Comparison of ENCODE assay signal across 24 mouse cellular contexts in genomic region chr19:57472169-57472568, GRCm38 (mm10). TPM values are rescaled to one million over a fixed set of nuclear protein-coding genes. Genes with fewer than 3 reads are reported as not detected.
DNase-seq lines count a peak whose midpoint lies in the region; ATAC-seq lines count a peak whose summit lies in the region.
"Had no signal": no experiment of that assay in that cellular context is flagged by ENCODE, and none has a peak within 500 bp of the region (broad histone marks: within the 10 kb centered on the region; RNA-seq: fewer than 3 reads in every experiment).

No protein-coding gene starts in this region.

- H3K36me3 ChIP-seq in forebrain, embryonic 13.5 days (ENCODE audit: poor library complexity, severe bottlenecking), result peaks cover 19% of the 10 kb centered on the region
- H3K36me3 ChIP-seq in forebrain, embryonic 10.5 days (replicated peaks), result peaks cover 43% of the 10 kb centered on the region
- H3K36me3 ChIP-seq in midbrain, embryonic 11.5 days (ENCODE audit: control insufficient read depth, insufficient read depth, low read length), result peaks cover 2% of the 10 kb centered on the region; the same call in 1 of the 2 replicates
- peaks cover 10% of the 10 kb centered on the region for H3K36me3 ChIP-seq in midbrain, embryonic 13.5 days
- H3K36me3 ChIP-seq in forebrain, embryonic 16.5 days (ENCODE audit: control insufficient read depth, insufficient read depth), result 0 out of 2 replicates have a peak, but pooled peaks cover 2% of the 10 kb centered on the region

- 0 out of 2 replicates have a peak, but pooled peaks have one; percentile 36 for ATAC-seq in forebrain, embryonic 13.5 days
- ATAC-seq in midbrain, embryonic 11.5 days (ENCODE audit: low FRiP score), result no peak
- no peak for ATAC-seq in midbrain, embryonic 13.5 days
- ATAC-seq in forebrain, embryonic 16.5 days, result peak; percentile 67
- ATAC-seq: activated CD4-positive, CD25-positive, alpha-beta regulatory T cell, adult 4 months; CD4-positive, CD25-positive, alpha-beta regulatory T cell, adult 4 months; intestine, postnatal 0 days had no signal

- H3K4me3 ChIP-seq in forebrain, embryonic 13.5 days, result no peak overlapping the region
- no peak overlapping the region for H3K4me3 ChIP-seq in forebrain, embryonic 10.5 days
- no peak overlapping the region for H3K4me3 ChIP-seq in midbrain, embryonic 11.5 days (ENCODE audit: low read depth, low read length)
- H3K4me3 ChIP-seq in midbrain, embryonic 13.5 days (replicated peaks), result no peak overlapping the region
- no peak overlapping the region for H3K4me3 ChIP-seq in forebrain, embryonic 16.5 days (replicated peaks; ENCODE audit: low read length)
- H3K4me3 ChIP-seq: embryonic facial prominence, embryonic 12.5 days; erythroblast, embryonic 14.5 days; gastrocnemius, adult 2 months; hindbrain, embryonic 12.5 days; hindbrain, embryonic 15.5 days had no signal

- no peaks in the 10 kb centered on the region for H3K27me3 ChIP-seq in forebrain, embryonic 13.5 days
- H3K27me3 ChIP-seq in forebrain, embryonic 10.5 days (ENCODE audit: poor library complexity, severe bottlenecking), result no peaks in the 10 kb centered on the region
- no peaks in the 10 kb centered on the region for H3K27me3 ChIP-seq in midbrain, embryonic 11.5 days (ENCODE audit: control insufficient read depth, insufficient read depth, low read length)
- no peaks in the 10 kb centered on the region for H3K27me3 ChIP-seq in midbrain, embryonic 13.5 days
- no peaks in the 10 kb centered on the region for H3K27me3 ChIP-seq in forebrain, embryonic 16.5 days (replicated peaks; ENCODE audit: control insufficient read depth, insufficient read depth, low read length)
- H3K27me3 ChIP-seq: embryonic facial prominence, embryonic 12.5 days; hindbrain, embryonic 12.5 days; hindbrain, embryonic 15.5 days had no signal

- H3K9me3 ChIP-seq in forebrain, embryonic 13.5 days (replicated peaks), result no peaks in the 10 kb centered on the region
- H3K9me3 ChIP-seq in forebrain, embryonic 10.5 days, result peaks cover 6% of the 10 kb centered on the region; the same call in 1 of the 2 replicates
- H3K9me3 ChIP-seq in midbrain, embryonic 11.5 days (ENCODE audit: control insufficient read depth, low read length), result no peaks in the 10 kb centered on the region
- no peaks in the 10 kb centered on the region for H3K9me3 ChIP-seq in midbrain, embryonic 13.5 days
- no peaks in the 10 kb centered on the region for H3K9me3 ChIP-seq in forebrain, embryonic 16.5 days (ENCODE audit: control insufficient read depth, low read length)
- H3K9me3 ChIP-seq: hindbrain, embryonic 12.5 days; hindbrain, embryonic 15.5 days had no signal

- peaks cover 15% of the 10 kb centered on the region; the same call in 1 of the 2 replicates for H3K4me1 ChIP-seq in forebrain, embryonic 13.5 days
- H3K4me1 ChIP-seq in forebrain, embryonic 10.5 days, result peaks cover 10% of the 10 kb centered on the region
- H3K4me1 ChIP-seq in midbrain, embryonic 11.5 days (ENCODE audit: control insufficient read depth, insufficient read depth, low read length), result no peaks in the 10 kb centered on the region
- peaks cover 34% of the 10 kb centered on the region for H3K4me1 ChIP-seq in midbrain, embryonic 13.5 days (replicated peaks)
- H3K4me1 ChIP-seq in forebrain, embryonic 16.5 days (replicated peaks; ENCODE audit: control insufficient read depth, insufficient read depth, low read length), result peaks cover 6% of the 10 kb centered on the region; the same call in 1 of the 2 replicates

- 65% methylated on average over 15 of the region's 15 CpGs for WGBS in forebrain, embryonic 13.5 days
- WGBS in forebrain, embryonic 10.5 days, result 91% methylated on average over 15 of the region's 15 CpGs
- WGBS in midbrain, embryonic 11.5 days, result 93% methylated on average over 15 of the region's 15 CpGs
- 84% methylated on average over 15 of the region's 15 CpGs for WGBS in midbrain, embryonic 13.5 days
- 42% methylated on average over 15 of the region's 15 CpGs for WGBS in forebrain, embryonic 16.5 days

- no peak for DNase-seq in forebrain, embryonic 10.5 days (ENCODE audit: extremely low spot score, low spot score)
- DNase-seq in midbrain, embryonic 11.5 days (ENCODE audit: low spot score, missing footprints), result peak; percentile 14
- DNase-seq in B cell, adult 2 months, result no peak
- no peak for DNase-seq in lung, adult 18-20 months
- DNase-seq: adrenal gland, postnatal 10 days; adrenal gland, postnatal 36 days; cerebellum, adult 18-20 months; cerebellum, adult 9-10 months; cerebellum, postnatal 14 days; gastrocnemius, adult 2 months; gastrocnemius, postnatal 14 days; heart, adult 11 months; kidney, adult 2 months had no signal

- H3K27ac ChIP-seq in forebrain, embryonic 13.5 days, result no peak overlapping the region
- no peak overlapping the region for H3K27ac ChIP-seq in forebrain, embryonic 10.5 days
- H3K27ac ChIP-seq in midbrain, embryonic 11.5 days (ENCODE audit: low read depth, low read length), result no peak overlapping the region
- no peak overlapping the region for H3K27ac ChIP-seq in midbrain, embryonic 13.5 days
- H3K27ac ChIP-seq in forebrain, embryonic 16.5 days (ENCODE audit: low read length), result no peak overlapping the region
- H3K27ac ChIP-seq: gastrocnemius, adult 2 months; hindbrain, embryonic 12.5 days; hindbrain, embryonic 15.5 days had no signal

- no peak overlapping the region for H3K9ac ChIP-seq in forebrain, embryonic 13.5 days
- H3K9ac ChIP-seq in midbrain, embryonic 11.5 days (ENCODE audit: low read length), result no peak overlapping the region
- no peak overlapping the region for H3K9ac ChIP-seq in midbrain, embryonic 13.5 days (replicated peaks)
- H3K9ac ChIP-seq in forebrain, embryonic 16.5 days (replicated peaks; ENCODE audit: low read depth, low read length), result no peak overlapping the region
- H3K9ac ChIP-seq: embryonic facial prominence, embryonic 12.5 days; hindbrain, embryonic 12.5 days; hindbrain, embryonic 15.5 days had no signal

- H3K4me2 ChIP-seq in forebrain, embryonic 13.5 days, result no peak overlapping the region
- H3K4me2 ChIP-seq in midbrain, embryonic 11.5 days, result no peak overlapping the region
- H3K4me2 ChIP-seq in midbrain, embryonic 13.5 days (replicated peaks), result no peak overlapping the region
- H3K4me2 ChIP-seq in forebrain, embryonic 16.5 days (ENCODE audit: low read length), result no peak overlapping the region
- H3K4me2 ChIP-seq: embryonic facial prominence, embryonic 12.5 days; heart, embryonic 11.5 days; hindbrain, embryonic 12.5 days; hindbrain, embryonic 15.5 days had no signal

RNA-seq across cellular contexts. Expression of gene Trub1, which starts 19.5 kb away (rescaled TPM):
- polyA plus RNA-seq in forebrain, embryonic 13.5 days (2015; fragmentation: Nextera tagmentation; extraction: Ambion mirVana), result 14.5 and 14.8 TPM in 2 replicates
- polyA plus RNA-seq in forebrain, embryonic 10.5 days (2016; fragmentation: Nextera tagmentation; extraction: Ambion mirVana), result 23.4 and 25.0 TPM in 2 replicates
- polyA plus RNA-seq in midbrain, embryonic 11.5 days (2014; fragmentation: Nextera tagmentation; extraction: Ambion mirVana), result 16.0 and 16.4 TPM in 2 replicates
- polyA plus RNA-seq in midbrain, embryonic 13.5 days (2015; fragmentation: Nextera tagmentation; extraction: Ambion mirVana), result 14.2 and 15.1 TPM in 2 replicates
- 17.3 and 18.5 TPM in 2 replicates for polyA plus RNA-seq in forebrain, embryonic 16.5 days (2015; fragmentation: Nextera tagmentation; extraction: Ambion mirVana)

Comparison
In these comparisons a context has a peak if more than half of its experiments do, and no peak if none do; other contexts are left out.
1. ATAC-seq: peak in forebrain, embryonic 13.5 days (single experiment) and forebrain, embryonic 16.5 days (single experiment); none in midbrain, embryonic 11.5 days (single experiment) and midbrain, embryonic 13.5 days (single experiment).